Comparison of ENCODE assay signal across 22 mouse cellular contexts in the genomic region with DNA sequence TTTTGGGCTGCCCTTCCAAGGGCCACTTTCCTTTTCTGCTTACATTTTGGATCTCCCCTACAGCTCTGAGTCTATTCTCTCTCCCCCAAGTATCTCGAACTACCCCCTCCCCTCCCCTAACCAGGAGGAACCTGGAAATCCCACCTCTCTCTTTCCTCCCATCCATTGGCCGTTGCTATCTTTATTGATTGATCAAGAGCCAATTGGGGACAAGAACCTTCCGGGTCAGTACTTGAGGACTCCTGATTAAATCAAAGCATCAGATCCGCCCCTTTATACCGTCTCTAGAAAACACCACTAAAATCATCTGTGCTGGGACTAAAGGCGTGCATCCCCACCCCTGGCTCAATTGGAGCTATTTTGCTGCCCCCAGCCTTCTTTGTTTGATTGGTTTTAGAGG. TPM values are rescaled to one million over a fixed set of nuclear protein-coding genes. Genes with fewer than 3 reads are reported as not detected.
"Had no signal": no experiment of that assay in that cellular context is flagged by ENCODE, and none has a peak within 500 bp of the region (broad histone marks: within the 10 kb centered on the region; RNA-seq: fewer than 3 reads in every experiment).

No protein-coding gene starts in this region.

- H3K4me2 ChIP-seq: limb, embryonic 13.5 days; liver, embryonic 11.5 days; lung, embryonic 14.5 days; midbrain, embryonic 15.5 days; neural tube, embryonic 12.5 days; neural tube, embryonic 15.5 days; stomach, embryonic 15.5 days had no signal

- H3K9me3 ChIP-seq: limb, embryonic 10.5 days; limb, embryonic 13.5 days; megakaryocyte, embryonic 14.5 days; midbrain, embryonic 10.5 days; midbrain, embryonic 15.5 days; neural tube, embryonic 12.5 days; neural tube, embryonic 15.5 days; stomach, embryonic 15.5 days had no signal

- H3K27me3 ChIP-seq: limb, embryonic 13.5 days; megakaryocyte, embryonic 14.5 days; midbrain, embryonic 15.5 days; neural tube, embryonic 12.5 days; neural tube, embryonic 15.5 days; stomach, embryonic 15.5 days had no signal

- DNase-seq: kidney, adult 11 months; kidney, adult 9 months; kidney, postnatal 14 days; kidney, postnatal 4 days; liver, postnatal 0 days; lung, embryonic 14.5 days; right cerebral cortex, adult 18-20 months; right cerebral cortex, postnatal 14 days; right cerebral cortex, postnatal 4 days; spleen, adult 18-20 months; thymus, adult 18-20 months; thymus, postnatal 36 days had no signal

- H3K4me1 ChIP-seq: neural tube, embryonic 12.5 days had no signal

- ATAC-seq: liver, postnatal 0 days; midbrain, embryonic 15.5 days had no signal

- H3K27ac ChIP-seq: limb, embryonic 10.5 days; limb, embryonic 13.5 days; liver, embryonic 14.5 days; midbrain, embryonic 10.5 days; midbrain, embryonic 15.5 days; neural tube, embryonic 12.5 days; neural tube, embryonic 15.5 days had no signal

- H3K36me3 ChIP-seq: limb, embryonic 10.5 days; limb, embryonic 13.5 days; midbrain, embryonic 10.5 days; midbrain, embryonic 15.5 days; neural tube, embryonic 12.5 days; neural tube, embryonic 15.5 days; stomach, embryonic 15.5 days had no signal

- H3K9ac ChIP-seq: limb, embryonic 13.5 days; liver, embryonic 14.5 days; liver, postnatal 0 days; lung, embryonic 14.5 days; midbrain, embryonic 15.5 days; neural tube, embryonic 12.5 days; neural tube, embryonic 15.5 days; stomach, embryonic 15.5 days had no signal

- H3K4me3 ChIP-seq: limb, embryonic 10.5 days; limb, embryonic 13.5 days; megakaryocyte, embryonic 14.5 days; midbrain, embryonic 10.5 days; midbrain, embryonic 15.5 days; neural tube, embryonic 12.5 days; neural tube, embryonic 15.5 days; stomach, embryonic 15.5 days had no signal

RNA-seq across cellular contexts. Expression of a gene that starts 33.0 kb away (rescaled TPM):
- polyA plus RNA-seq: liver, postnatal 0 days had no signal
